Mouse (Mus musculus): ENCODE results near the gene Srek1ip1.

DNA sequence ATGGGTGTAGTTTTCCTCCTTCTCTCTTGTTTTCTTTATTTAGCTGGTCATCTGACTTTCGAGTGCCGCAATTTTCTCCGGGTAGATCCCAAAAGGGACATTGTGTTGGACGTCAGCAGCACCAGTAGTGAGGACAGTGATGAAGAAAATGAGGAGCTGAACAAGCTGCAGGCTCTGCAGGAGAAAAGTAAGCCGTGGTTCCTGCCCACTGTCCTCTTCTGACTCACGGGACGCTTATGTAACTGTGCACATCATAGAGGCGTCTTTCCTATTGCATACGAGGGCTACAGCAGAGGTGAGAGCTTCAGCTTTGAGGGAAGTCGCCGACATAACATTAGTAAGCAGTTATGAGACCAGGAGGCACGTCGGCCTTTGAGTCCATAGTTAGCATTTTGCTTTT, 40.5 kb downstream of the Srek1ip1 start:
- TF ChIP-seq CTCF (IDR thresholded peaks at IDR 0.05; ENCODE audit: insufficient read depth, low read length), result no peak
- no peak for TF ChIP-seq POLR2A (IDR thresholded peaks at IDR 0.05; ENCODE audit: borderline replicate concordance, extremely low read depth, low read depth, low read length)

Measured in lung, adult 2 months (tissue).